Mouse (Mus musculus): ENCODE measurements around the gene Kcnj5. TPM values are rescaled to one million over a fixed set of nuclear protein-coding genes. Genes with fewer than 3 reads are reported as not detected.

Kcnj5 gene
- polyA plus RNA-seq (2012; ENCODE audit: low replicate concordance), result 0.02 and 0.09 TPM in 2 replicates

DNA sequence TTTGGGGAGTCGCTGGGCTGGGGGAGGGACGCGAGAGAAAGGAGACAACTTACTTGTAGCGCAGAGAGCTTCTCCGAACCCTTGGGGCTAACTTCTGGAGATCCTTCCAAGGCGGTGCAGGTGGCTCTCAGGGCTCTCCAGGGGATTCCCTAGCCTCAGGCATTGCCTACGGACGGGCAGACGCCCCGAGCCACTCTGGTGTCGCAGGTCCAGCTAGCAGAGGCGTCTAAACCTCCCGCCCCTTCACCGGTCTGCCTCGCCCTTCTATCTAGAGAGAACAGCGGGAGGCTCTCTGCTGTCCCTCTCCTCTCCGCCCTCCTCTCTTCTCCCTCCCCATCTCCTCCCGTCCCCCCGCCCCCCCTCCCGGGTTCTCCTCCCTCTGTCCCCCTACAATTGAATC is at the start of gene Kcnj5:
TSS of gene Kcnj5 (minus strand) at position 300 of the 400 bp plus-strand sequence.

DNA sequence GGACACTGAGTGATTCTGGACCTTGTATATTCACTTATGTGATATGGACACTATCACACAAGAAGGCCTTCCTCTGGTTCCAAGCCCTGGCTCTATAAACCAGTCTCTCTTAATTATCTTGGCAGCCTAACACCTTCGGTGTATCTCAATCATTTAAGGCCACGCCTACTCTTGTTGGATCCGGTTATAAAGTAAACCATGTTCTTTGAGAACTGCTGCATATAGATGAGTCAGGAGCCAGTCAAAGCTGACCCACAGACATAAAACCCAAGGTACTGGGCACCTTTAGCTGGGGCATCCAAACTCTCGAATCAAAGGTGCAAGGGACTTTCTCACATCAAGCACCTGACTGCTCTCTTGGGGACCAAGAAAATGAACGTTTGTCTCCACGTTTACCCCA is 28.1 kb upstream of the Kcnj5 start, which contains the start of gene Kcnj1:
TSS of gene Kcnj1 (plus strand) at position 292 of the 400 bp plus-strand sequence.

Other genes starting within 250 kb of the Kcnj5 start
- gene Arhgap32, start 228.2 kb downstream of the Kcnj5 start, polyA plus RNA-seq (2012; ENCODE audit: low replicate concordance), result 0.87 and 1.2 TPM in 2 replicates
- 0.21 TPM in 1 of 2 replicates, not detected in the other for gene Kcnj1, start 28.1 kb upstream of the Kcnj5 start, polyA plus RNA-seq (2012; ENCODE audit: low replicate concordance)
- gene Fli1, start 198.5 kb upstream of the Kcnj5 start, polyA plus RNA-seq (2012; ENCODE audit: low replicate concordance), result 38.3 and 61.4 TPM in 2 replicates